Mouse (Mus musculus) gonadal fat pad, adult 2 months (tissue): ENCODE data around the gene Pde1c. TPM values are rescaled to one million over a fixed set of nuclear protein-coding genes. Genes with fewer than 3 reads are reported as not detected.

Experiments
- DNase-seq: peaks from one replicate; pipeline ENCODE4 v3.0.0-alpha.2; 2012; ENCODE audit warnings: low read depth
- polyA plus RNA-seq: library from polyadenylated mRNA; depleted of rRNA; stranded (reverse); fragments of >200 nt; gene quantifications from 2 replicates; pipeline ENCODE4 v1.2.3, GENCODE M21; 2012

The Pde1c gene
- polyA plus RNA-seq, 1 experiment = 0.36 TPM

- no peak for DNase-seq
These were observed 121.0 kb downstream of the Pde1c start for GRCm38 (mm10) chr6:56447917-56448316.

DNA sequence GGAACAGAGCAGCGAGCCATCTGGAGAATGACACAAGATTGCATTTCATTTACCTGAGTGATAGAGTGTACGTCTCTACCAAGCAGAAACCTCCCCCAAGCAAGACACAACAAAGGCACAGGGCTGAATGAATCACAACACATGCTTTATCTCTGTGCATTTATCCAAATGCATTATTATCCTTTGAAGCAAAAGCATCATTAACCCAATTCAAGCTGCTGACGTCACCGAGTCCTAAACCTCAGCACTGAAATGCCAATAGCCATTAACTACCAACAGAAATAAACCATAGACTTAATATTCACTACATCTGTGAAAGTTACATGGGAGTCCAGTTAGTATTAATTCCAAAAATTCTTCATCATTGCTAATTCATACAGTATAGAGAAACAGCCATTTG is 127.4 kb downstream of the Pde1c start:
- no peak for DNase-seq

GRCm38 (mm10) chr6:56425846-56426245 is 143.1 kb downstream of the Pde1c start:
- no peak for DNase-seq

GRCm38 (mm10) chr6:56422866-56423265 is 146.0 kb downstream of the Pde1c start:
- DNase-seq = no peak

DNA sequence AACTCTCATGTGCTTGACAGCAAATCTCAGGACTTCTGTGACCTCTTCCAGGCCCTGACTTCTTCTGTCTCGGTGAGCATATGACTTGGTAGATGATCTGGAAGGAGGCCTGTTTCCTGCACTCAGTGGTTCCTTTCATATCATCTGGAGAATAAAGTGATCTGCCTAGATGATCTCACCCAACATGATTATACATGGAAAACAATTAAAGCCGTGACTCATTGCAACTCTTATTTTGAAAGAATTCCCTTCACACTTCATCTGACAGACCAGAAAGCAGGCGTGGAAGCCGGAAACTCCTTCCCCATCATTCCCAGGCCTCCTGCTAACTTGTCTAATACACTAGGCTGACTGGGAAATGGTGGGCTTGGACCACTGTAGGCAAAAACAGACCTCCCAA is 152.7 kb downstream of the Pde1c start:
- DNase-seq = no peak

DNA sequence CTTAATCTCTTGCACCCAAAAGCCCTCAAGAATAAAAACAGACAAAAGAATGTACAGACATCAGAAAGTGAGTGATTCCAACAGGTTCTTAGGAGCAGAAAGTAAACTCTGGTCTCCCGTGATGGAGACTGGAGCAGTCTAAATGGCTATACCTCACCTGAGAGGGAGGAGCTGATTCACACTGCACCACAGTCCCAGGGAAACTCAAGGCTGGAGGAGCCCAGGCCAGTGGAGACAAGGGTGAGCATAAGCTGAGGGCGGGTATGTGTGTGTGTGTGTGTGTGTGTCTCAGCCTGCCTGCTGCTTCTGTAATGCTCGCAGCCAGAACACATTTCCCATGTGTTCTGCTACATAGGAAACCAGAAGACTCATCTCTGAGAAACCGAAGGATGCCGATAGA is 179.7 kb downstream of the Pde1c start:
- DNase-seq = no peak

DNA sequence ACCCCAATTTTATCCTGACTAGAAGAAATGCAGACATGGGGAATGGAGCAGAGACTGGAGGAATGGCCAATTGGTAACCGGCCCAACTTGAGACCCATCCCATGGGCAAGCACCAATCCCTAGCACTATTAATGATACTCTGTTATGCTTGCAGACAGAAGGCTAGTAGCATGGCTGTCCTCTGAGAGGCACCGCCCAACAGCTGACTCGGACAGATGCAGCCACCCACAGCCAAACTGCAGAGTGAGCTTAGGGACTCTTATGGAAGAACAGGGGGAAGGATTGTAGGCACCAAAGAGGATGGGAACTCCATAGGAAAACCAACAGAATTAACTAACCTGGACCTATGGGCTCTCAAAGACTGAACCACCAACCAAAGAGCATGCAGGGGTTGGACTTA is 192.5 kb downstream of the Pde1c start:
- no peak for DNase-seq

GRCm38 (mm10) chr6:56374180-56374579 is 194.7 kb downstream of the Pde1c start:
- no peak for DNase-seq

GRCm38 (mm10) chr6:56373753-56374152 is 195.2 kb downstream of the Pde1c start:
- no peak for DNase-seq

GRCm38 (mm10) chr6:56373046-56373751 is 195.7 kb downstream of the Pde1c start:
- DNase-seq = peak; percentile 59

GRCm38 (mm10) chr6:56369462-56369861 is 199.4 kb downstream of the Pde1c start:
- DNase-seq = no peak

DNA sequence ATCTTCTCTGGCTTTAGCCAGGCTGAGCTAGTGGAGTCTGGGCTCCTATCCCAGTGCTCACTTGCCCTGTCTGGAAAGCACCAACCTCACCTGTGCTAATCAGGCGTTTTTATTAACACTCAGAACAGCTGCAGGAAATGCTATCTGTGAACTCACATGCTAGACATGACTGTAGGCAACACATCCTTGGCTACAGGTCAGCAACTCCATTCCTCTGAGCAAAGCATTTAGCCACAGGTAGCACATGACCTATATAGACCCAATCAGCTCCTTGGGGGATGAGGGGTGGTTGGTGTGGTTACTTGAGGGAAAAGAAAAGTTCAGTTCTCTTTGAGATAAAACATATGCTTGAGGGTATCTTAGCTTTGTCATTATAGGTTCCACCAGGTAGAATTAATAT is 200.8 kb downstream of the Pde1c start:
- no peak for DNase-seq

DNA sequence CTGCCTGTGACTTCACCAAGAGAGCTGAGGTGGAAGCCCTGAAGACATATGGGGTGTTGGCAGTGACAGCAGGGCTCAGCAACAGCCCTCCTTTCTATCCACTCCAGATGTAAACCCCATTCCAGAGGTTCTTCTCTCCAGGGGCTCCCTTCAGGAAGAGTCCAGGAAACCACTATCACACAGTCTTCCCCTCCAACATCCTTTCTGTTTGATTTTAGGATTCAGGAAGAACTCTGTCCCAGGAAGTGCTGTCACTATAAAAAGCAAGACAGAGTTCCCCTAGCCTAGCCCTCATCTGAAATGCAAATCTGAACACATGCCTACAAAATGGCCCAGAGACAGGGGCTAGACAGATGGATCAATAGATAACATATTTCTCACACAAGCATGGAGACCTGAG is 201.6 kb downstream of the Pde1c start:
- no peak for DNase-seq

- DNase-seq = no peak
These were observed 206.3 kb downstream of the Pde1c start for GRCm38 (mm10) chr6:56362650-56363049.

- DNase-seq = no peak
These were observed 206.8 kb downstream of the Pde1c start for GRCm38 (mm10) chr6:56362128-56362545.

- no peak for DNase-seq
These were observed 207.4 kb downstream of the Pde1c start for GRCm38 (mm10) chr6:56361348-56362127.

DNA sequence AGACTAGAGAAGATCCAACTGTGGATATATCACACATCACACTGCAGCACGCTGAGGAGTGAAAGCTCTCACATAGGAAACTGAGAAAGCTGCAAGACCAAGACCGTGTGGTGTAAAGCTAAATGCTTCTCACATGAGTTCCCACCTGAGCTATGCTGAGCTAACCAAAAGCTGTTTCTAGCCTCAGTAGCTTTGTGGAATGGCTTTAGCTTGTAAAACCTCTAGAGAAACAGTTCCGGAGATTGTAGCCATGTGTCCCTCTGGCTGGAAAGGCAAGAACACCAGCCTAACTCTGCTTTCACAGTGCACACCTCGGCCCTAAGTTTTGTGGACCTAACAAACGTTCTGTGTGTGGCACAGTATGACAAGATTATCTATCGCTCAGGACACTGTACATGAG is 208.8 kb downstream of the Pde1c start:
- DNase-seq = no peak

- no peak for DNase-seq
These were observed 209.8 kb downstream of the Pde1c start for GRCm38 (mm10) chr6:56359126-56359525.

- DNase-seq = no peak
These were observed 221.7 kb downstream of the Pde1c start for GRCm38 (mm10) chr6:56347207-56347606.

GRCm38 (mm10) chr6:56345082-56345481 is 223.8 kb downstream of the Pde1c start:
- no peak for DNase-seq

GRCm38 (mm10) chr6:56342005-56342404 is 226.9 kb downstream of the Pde1c start:
- no peak for DNase-seq

DNA sequence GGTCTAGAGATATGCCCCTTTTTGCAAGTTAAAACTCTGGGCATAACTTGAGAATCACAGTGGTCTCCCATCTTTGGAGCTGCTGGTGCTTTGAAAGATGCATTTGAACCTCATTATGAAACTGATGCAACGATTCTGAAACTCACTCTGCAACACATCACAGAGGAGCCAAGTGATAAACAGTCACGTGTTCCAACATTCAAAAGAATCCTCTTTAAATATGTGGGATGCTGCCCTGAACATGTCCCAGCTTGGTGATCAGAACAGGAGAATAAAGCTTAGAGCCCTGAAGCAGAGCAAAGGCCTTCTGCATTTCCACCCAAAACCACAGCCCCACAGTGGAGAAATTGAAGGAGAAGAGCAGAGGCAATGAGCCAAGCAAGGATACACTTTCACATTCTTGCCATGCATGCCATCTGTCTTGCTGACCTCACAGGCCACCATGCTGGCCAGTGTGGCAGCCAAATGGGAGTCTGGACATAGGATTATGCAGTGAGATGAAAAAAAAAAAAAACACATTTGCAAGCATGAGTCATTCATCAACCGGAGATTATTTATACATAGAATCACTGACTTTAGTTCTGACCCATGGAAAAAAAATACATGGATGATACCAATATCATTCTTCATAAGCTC is 233.0 kb downstream of the Pde1c start:
- DNase-seq = no peak

DNA sequence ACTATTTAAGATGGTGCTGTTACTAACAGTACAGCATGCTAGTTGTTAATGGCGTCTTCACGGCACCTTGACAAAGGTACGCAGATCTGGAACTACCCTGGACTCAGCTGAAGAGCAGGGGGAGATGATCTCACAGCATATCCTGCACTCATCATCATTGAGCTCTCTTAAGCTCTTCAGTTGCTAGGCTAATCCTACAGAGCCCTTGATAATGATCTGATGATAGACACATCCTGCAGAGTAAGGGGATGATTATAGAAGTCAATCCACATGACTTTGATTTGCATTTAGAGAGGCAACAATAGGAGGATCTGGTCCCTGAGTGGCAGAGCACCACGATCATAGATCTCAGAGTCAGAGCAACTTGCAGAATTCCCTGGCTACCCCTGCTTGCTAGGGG is 236.8 kb downstream of the Pde1c start:
- no peak for DNase-seq
